Mouse (Mus musculus): ENCODE measurements at regions not wholly inside any gene's neighbourhood (a gene's known extent, or its start where the extent isn't known, plus 50 kb on each side); places are given as distances from the start of the nearest gene placed in this dataset.
"Not testable (repeated sequence)": the region's sequence is repeated elsewhere in the genome, so short reads cannot be mapped to it uniquely, and the experiment has no call there.

- DNase-seq (ENCODE audit: low read depth, low spot score), result not testable (repeated sequence)
Measured at GRCm38 (mm10) chr13:10855947-10856561, 495.4 kb upstream of the Chrm3 start.

- no peak for DNase-seq (ENCODE audit: low read depth, low spot score)
Measured at GRCm38 (mm10) chr13:10845212-10845611, 484.6 kb upstream of the Chrm3 start.

- DNase-seq (ENCODE audit: low read depth, low spot score), result no peak
Measured at GRCm38 (mm10) chr13:10799351-10799913, 438.8 kb upstream of the Chrm3 start.

Measured in retina, adult 2 months (tissue).